Mouse (Mus musculus) spleen, adult 2 months (tissue): ENCODE measurements at regions not wholly inside any gene's neighbourhood (a gene's known extent, or its start where the extent isn't known, plus 50 kb on each side); places are given as distances from the start of the nearest gene placed in this dataset.

Source experiments
- CTCF ChIP-seq: fragments of 200-500 bp; IDR thresholded peaks from 2 replicates; pipeline ENCODE4 v1.5.1; 2011; ENCODE audit warnings: mild to moderate bottlenecking, inconsistent platforms; ENCODE audit not compliant: insufficient read depth, insufficient read length, insufficient replicate concordance; ENCODE audit errors: extremely low read depth
- POLR2A ChIP-seq: fragments of 200-500 bp; IDR thresholded peaks from 2 replicates; pipeline ENCODE4 v1.6.1; 2011; ENCODE audit warnings: low read depth, low read length, inconsistent platforms

- TF ChIP-seq CTCF, result no peak
- TF ChIP-seq POLR2A, result no peak
Observed at GRCm38 (mm10) chr12:106226776-106227562, 216.9 kb downstream of the Vrk1 start.
